Mouse (Mus musculus) liver, embryonic 13.5 days (tissue): ENCODE results near the gene Cpne4. TPM values are rescaled to one million over a fixed set of nuclear protein-coding genes. Genes with fewer than 3 reads are reported as not detected.

Source experiments
- microRNA-seq: library from miRNA; unstranded; fragments of <30 nt; microRNA quantifications from one replicate; pipeline ENCODE4, GENCODE M21; 2016
- polyA plus RNA-seq: library from polyadenylated mRNA; unstranded; fragments of >200 nt; fragmentation: Nextera tagmentation; extraction: Ambion mirVana; gene quantifications from 2 replicates; pipeline ENCODE4 v1.2.1, GENCODE M21; 2015

Cpne4 gene
- polyA plus RNA-seq, 1 experiment from 2014 or later: 0.12 TPM

Small RNA genes lying within 50 kb of the gene (microRNA-seq; reads per million reads assigned to microRNA genes)
- gene Gm23391: not detected

Other genes starting within 250 kb of the Cpne4 start
- gene Acpp, start 209.5 kb upstream of the Cpne4 start, polyA plus RNA-seq: 0.07 and 0.14 TPM in 2 replicates